In the genomic region with DNA sequence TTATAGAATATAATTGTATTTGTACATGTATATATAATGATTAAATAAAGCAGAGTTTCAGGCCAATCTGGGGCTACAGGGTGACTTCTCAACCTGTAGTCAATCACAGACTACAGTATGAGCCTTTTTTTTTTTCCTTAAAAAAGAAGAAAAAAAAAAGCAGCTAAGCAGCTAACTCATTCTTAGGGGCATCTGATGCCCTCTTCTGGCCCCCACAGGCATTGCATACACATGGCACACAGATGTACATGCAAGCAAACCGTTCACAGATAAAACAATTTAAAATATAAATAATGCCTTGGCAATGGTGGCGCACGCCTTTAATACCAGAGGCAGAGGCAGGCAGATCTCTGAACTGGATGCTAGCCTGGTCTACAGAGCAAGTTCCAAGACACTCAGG, we compare ENCODE assay signal across 7 mouse cellular contexts. TPM values are rescaled to one million over a fixed set of nuclear protein-coding genes. Genes with fewer than 3 reads are reported as not detected.
A peak's percentile ranks its signal among the peaks of the same experiment; 100 is the strongest.
DNase-seq lines count a peak whose midpoint lies in the region; ATAC-seq and TF ChIP-seq lines count a peak whose summit lies in the region.

No protein-coding gene starts in this region.

- no peak overlapping the region for H3K4me2 ChIP-seq in neural tube, embryonic 11.5 days (ENCODE audit: low read depth)
- no peak overlapping the region for H3K4me2 ChIP-seq in liver, embryonic 13.5 days

- TF ChIP-seq POLR2A in small intestine, adult 2 months (IDR thresholded peaks at IDR 0.05; ENCODE audit: low read depth, low read length), result no peak

- peak; percentile 58 for DNase-seq in neural tube, embryonic 11.5 days (ENCODE audit: low spot score)
- no peak for DNase-seq in neural tube, embryonic 10.5 days (ENCODE audit: extremely low spot score, low spot score)
- DNase-seq in WW6 (ENCODE audit: low read depth, low spot score), result peak; percentile 31
- DNase-seq in hindlimb bud, embryonic 11.5 days (ENCODE audit: extremely low spot score, low read depth, low spot score), result peak; percentile 16
- peak; percentile 27 for DNase-seq in liver, embryonic 13.5 days

- H3K36me3 ChIP-seq in neural tube, embryonic 11.5 days (ENCODE audit: control insufficient read depth, insufficient read depth, low read length), result peaks cover 7% of the 10 kb centered on the region; the same call in 1 of the 2 replicates
- peaks cover 98% of the 10 kb centered on the region for H3K36me3 ChIP-seq in liver, embryonic 13.5 days
- H3K36me3 ChIP-seq in small intestine, adult 2 months (ENCODE audit: control insufficient read depth, insufficient read depth, low read length), result peaks cover 47% of the 10 kb centered on the region

- WGBS in neural tube, embryonic 11.5 days, result 96% methylated on average over 3 of the region's 3 CpGs
- 82% methylated on average over 3 of the region's 3 CpGs for WGBS in liver, embryonic 13.5 days (ENCODE audit: insufficient replicate concordance)
- 69% methylated on average over 3 of the region's 3 CpGs for WGBS in small intestine, adult 2 months

- H3K27me3 ChIP-seq in neural tube, embryonic 11.5 days (ENCODE audit: control insufficient read depth, insufficient read depth, low read length), result no peaks in the 10 kb centered on the region
- H3K27me3 ChIP-seq in liver, embryonic 13.5 days, result no peaks in the 10 kb centered on the region
- no peaks in the 10 kb centered on the region for H3K27me3 ChIP-seq in small intestine, adult 2 months (ENCODE audit: control insufficient read depth, insufficient read depth, low read length)

- H3K4me3 ChIP-seq in neural tube, embryonic 11.5 days (ENCODE audit: low read depth, low read length), result no peak overlapping the region
- H3K4me3 ChIP-seq in liver, embryonic 13.5 days (replicated peaks), result no peak overlapping the region
- no peak overlapping the region for H3K4me3 ChIP-seq in small intestine, adult 2 months (ENCODE audit: low read depth, low read length)

- H3K27ac ChIP-seq in neural tube, embryonic 11.5 days (ENCODE audit: low read depth, low read length), result no peak overlapping the region
- H3K27ac ChIP-seq in liver, embryonic 13.5 days, result no peak overlapping the region
- H3K27ac ChIP-seq in small intestine, adult 2 months (ENCODE audit: insufficient read depth, low read depth, low read length), result no peak overlapping the region

- no peaks in the 10 kb centered on the region for H3K9me3 ChIP-seq in neural tube, embryonic 11.5 days (ENCODE audit: control insufficient read depth, low read length)
- H3K9me3 ChIP-seq in liver, embryonic 13.5 days (replicated peaks), result no peaks in the 10 kb centered on the region

- no peaks in the 10 kb centered on the region for H3K4me1 ChIP-seq in neural tube, embryonic 11.5 days (ENCODE audit: control insufficient read depth, insufficient read depth, low read length)
- no peaks in the 10 kb centered on the region for H3K4me1 ChIP-seq in liver, embryonic 13.5 days (replicated peaks)
- H3K4me1 ChIP-seq in small intestine, adult 2 months (ENCODE audit: control insufficient read depth, insufficient read depth, insufficient read length, low read length), result no peaks in the 10 kb centered on the region

- no peak for ATAC-seq in neural tube, embryonic 11.5 days (ENCODE audit: insufficient read depth, low FRiP score, low TSS enrichment)
- ATAC-seq in common myeloid progenitor, adult 5-6 weeks (replicated peaks; ENCODE audit: low read depth, poor library complexity, severe bottlenecking), result 0 out of 2 replicates have a peak, but pooled peaks have one; percentile 50
- ATAC-seq in liver, embryonic 13.5 days (ENCODE audit: low read depth), result no peak

- TF ChIP-seq CTCF in small intestine, adult 2 months (IDR thresholded peaks at IDR 0.05; ENCODE audit: extremely low read depth, insufficient read length, insufficient replicate concordance, low read depth, low read length), result peak; percentile 30; the same call in 1 of the 2 replicates

- no peak overlapping the region for H3K9ac ChIP-seq in neural tube, embryonic 11.5 days (ENCODE audit: low read length)
- no peak overlapping the region for H3K9ac ChIP-seq in liver, embryonic 13.5 days

RNA-seq across cellular contexts. Expression of a gene that starts 48.6 kb away (rescaled TPM):
- 76.7 and 77.3 TPM in 2 replicates for polyA plus RNA-seq in neural tube, embryonic 11.5 days (2014; fragmentation: Nextera tagmentation; extraction: Ambion mirVana)
- 33.4 and 39.6 TPM in 2 replicates for total RNA-seq in common myeloid progenitor, adult 5-6 weeks (2017)
- 25.2 and 35.7 TPM in 2 replicates for polyA plus RNA-seq in liver, embryonic 13.5 days (2015; fragmentation: Nextera tagmentation; extraction: Ambion mirVana)
- polyA plus RNA-seq in small intestine, adult 2 months (2012; rRNA removed), result 60.7 and 80.3 TPM in 2 replicates
